Mouse (Mus musculus) kidney, embryonic 15.5 days (tissue): ENCODE results near the gene Tbc1d9b. TPM values are rescaled to one million over a fixed set of nuclear protein-coding genes. Genes with fewer than 3 reads are reported as not detected.
"Not testable (repeated sequence)": the region's sequence is repeated elsewhere in the genome, so short reads cannot be mapped to it uniquely, and the experiment has no call there.

Experiments used
- ATAC-seq: fragments of 200-750 bp; cut with Nextera tagmentation; replicated peaks from 2 replicates; pipeline ENCODE4 v1.8.0; 2017; ENCODE audit warnings: moderate TSS enrichment; ENCODE audit not compliant: low FRiP score
- H3K27ac ChIP-seq: fragments of 300-500 bp; sonication (generic); 2 replicates; pipeline ENCODE4 v1.5.1; 2015; ENCODE audit warnings: mild to moderate bottlenecking, inconsistent platforms
- H3K27me3 ChIP-seq: fragments of 300-500 bp; sonication (generic); 2 replicates; pipeline ENCODE4 v1.6.1; 2015; ENCODE audit warnings: inconsistent platforms
- H3K36me3 ChIP-seq: fragments of 300-500 bp; sonication (generic); 2 replicates; pipeline ENCODE4 v1.6.1; 2015; ENCODE audit warnings: inconsistent platforms
- H3K4me1 ChIP-seq: fragments of 300-500 bp; sonication (generic); 2 replicates; pipeline ENCODE4 v1.6.1; 2015; ENCODE audit warnings: inconsistent platforms
- H3K4me2 ChIP-seq: fragments of 300-500 bp; sonication (generic); 2 replicates; pipeline ENCODE4 v1.6.1; 2015; ENCODE audit warnings: moderate library complexity, mild to moderate bottlenecking, inconsistent platforms
- H3K4me3 ChIP-seq: fragments of 300-500 bp; sonication (generic); replicated peaks from 2 replicates; pipeline ENCODE4 v1.5.1; 2015; ENCODE audit warnings: mild to moderate bottlenecking, inconsistent platforms
- H3K9ac ChIP-seq: fragments of 300-500 bp; sonication (generic); 2 replicates; pipeline ENCODE4 v1.6.1; 2015; ENCODE audit warnings: mild to moderate bottlenecking, inconsistent platforms
- H3K9me3 ChIP-seq: fragments of 300-500 bp; sonication (generic); replicated peaks from 2 replicates; pipeline ENCODE4 v1.6.1; 2016; ENCODE audit warnings: inconsistent platforms
- WGBS: fragments of 180-500 bp; shearing (Covaris S2); methylation state at CpG from one replicate; pipeline ENCODE4 v1.1.7; 2015; ENCODE audit warnings: mixed read lengths; 5-methylcytosine and 5-hydroxymethylcytosine counted together
- polyA plus RNA-seq: library from polyadenylated mRNA; unstranded; fragments of >200 nt; fragmentation: Nextera tagmentation; extraction: Ambion mirVana; gene quantifications from 2 replicates; pipeline ENCODE4 v1.2.1, GENCODE M21; 2015

The Tbc1d9b gene
- polyA plus RNA-seq: 40.0 and 42.9 TPM in 2 replicates

GRCm38 (mm10) chr11:50130811-50131766, at the start of gene Tbc1d9b:
Gene Tbc1d9b, plus strand, starts transcription at chr11:50131396.
- Histone ChIP-seq H3K4me2 (peak within 1 kb of the TSS; percentile 74), H3K27ac (peak within 1 kb of the TSS; percentile 84), H3K27me3 (no peaks in the 10 kb centered on the region), H3K9ac (peak within 1 kb of the TSS; percentile 98), H3K4me1 (peaks cover 22% of the 10 kb centered on the region), H3K36me3 (peaks cover 5% of the 10 kb centered on the region), H3K4me3 (peak within 1 kb of the TSS; percentile 85), H3K9me3 (no peaks in the 10 kb centered on the region)
- peak; percentile 93 for ATAC-seq
- WGBS: under 1% methylated on average over 71 of the region's 77 CpGs

- ATAC-seq: no peak
- H3K4me3 ChIP-seq: no peak overlapping the region
- H3K27ac ChIP-seq: no peak overlapping the region
- 0 out of 2 replicates have a peak, but pooled peaks cover 3% of the 10 kb centered on the region for H3K4me1 ChIP-seq
- no peak overlapping the region for H3K9ac ChIP-seq
- no peaks in the 10 kb centered on the region for H3K27me3 ChIP-seq
- H3K4me2 ChIP-seq: no peak overlapping the region
- 92% methylated on average over 3 of the region's 3 CpGs for WGBS
- no peaks in the 10 kb centered on the region for H3K9me3 ChIP-seq
- H3K36me3 ChIP-seq: peaks cover 48% of the 10 kb centered on the region
These were observed 45.0 kb upstream of the Tbc1d9b start for GRCm38 (mm10) chr11:50086211-50086610.

- 67% methylated on average over 1 of the region's 1 CpGs for WGBS
These were observed 41.4 kb upstream of the Tbc1d9b start for GRCm38 (mm10) chr11:50089840-50090239.

GRCm38 (mm10) chr11:50090982-50091675, 40.1 kb upstream of the Tbc1d9b start:
- Histone ChIP-seq H3K9me3 (no peaks in the 10 kb centered on the region), H3K27ac (no peak overlapping the region), H3K36me3 (peaks cover 52% of the 10 kb centered on the region), H3K27me3 (no peaks in the 10 kb centered on the region), H3K4me1 (0 out of 2 replicates have a peak, but pooled peaks cover 3% of the 10 kb centered on the region), H3K4me2 (no peak overlapping the region), H3K4me3 (no peak overlapping the region), H3K9ac (no peak overlapping the region)
- no peak for ATAC-seq
- 69% methylated on average over 5 of the region's 5 CpGs for WGBS

More at GRCm38 (mm10) chr11:50089840-50090239, 41.4 kb upstream of the Tbc1d9b start:
- H3K9ac ChIP-seq: no peak overlapping the region
- H3K4me1 ChIP-seq: 0 out of 2 replicates have a peak, but pooled peaks cover 3% of the 10 kb centered on the region
- ATAC-seq: no peak
- no peak overlapping the region for H3K27ac ChIP-seq
- no peak overlapping the region for H3K4me3 ChIP-seq
- no peaks in the 10 kb centered on the region for H3K27me3 ChIP-seq
- no peak overlapping the region for H3K4me2 ChIP-seq
- H3K36me3 ChIP-seq: peaks cover 49% of the 10 kb centered on the region
- H3K9me3 ChIP-seq: no peaks in the 10 kb centered on the region

- H3K27me3 ChIP-seq: no peaks in the 10 kb centered on the region
- 0 out of 2 replicates have a peak, but pooled peaks cover 3% of the 10 kb centered on the region for H3K4me1 ChIP-seq
- H3K4me3 ChIP-seq: no peak overlapping the region
- H3K27ac ChIP-seq: no peak overlapping the region
- no peaks in the 10 kb centered on the region for H3K9me3 ChIP-seq
- no peak for ATAC-seq
- H3K36me3 ChIP-seq: peaks cover 52% of the 10 kb centered on the region
- H3K9ac ChIP-seq: no peak overlapping the region
- no peak overlapping the region for H3K4me2 ChIP-seq
These were observed 39.5 kb upstream of the Tbc1d9b start for GRCm38 (mm10) chr11:50091681-50092080.

- Histone ChIP-seq H3K4me2 (no peak overlapping the region), H3K36me3 (peaks cover 37% of the 10 kb centered on the region), H3K4me1 (no peaks in the 10 kb centered on the region), H3K27me3 (no peaks in the 10 kb centered on the region), H3K9ac (no peak overlapping the region), H3K27ac (no peak overlapping the region), H3K9me3 (no peaks in the 10 kb centered on the region), H3K4me3 (no peak overlapping the region)
- WGBS: 86% methylated on average over 9 of the region's 9 CpGs
- no peak for ATAC-seq
These were observed 35.5 kb upstream of the Tbc1d9b start for GRCm38 (mm10) chr11:50095661-50096060.

GRCm38 (mm10) chr11:50097091-50097490, 34.1 kb upstream of the Tbc1d9b start:
- no peaks in the 10 kb centered on the region for H3K27me3 ChIP-seq
- H3K36me3 ChIP-seq: peaks cover 40% of the 10 kb centered on the region
- no peak overlapping the region for H3K27ac ChIP-seq
- no peaks in the 10 kb centered on the region for H3K4me1 ChIP-seq
- no peak overlapping the region for H3K4me2 ChIP-seq
- H3K9ac ChIP-seq: no peak overlapping the region
- H3K9me3 ChIP-seq: no peaks in the 10 kb centered on the region
- no peak for ATAC-seq
- no peak overlapping the region for H3K4me3 ChIP-seq
- WGBS: 93% methylated on average over 6 of the region's 6 CpGs

- WGBS: 76% methylated on average over 8 of the region's 8 CpGs
- H3K4me3 ChIP-seq: no peak overlapping the region
- no peak overlapping the region for H3K27ac ChIP-seq
- no peaks in the 10 kb centered on the region for H3K4me1 ChIP-seq
- ATAC-seq: no peak
- no peak overlapping the region for H3K9ac ChIP-seq
- no peaks in the 10 kb centered on the region for H3K27me3 ChIP-seq
- H3K36me3 ChIP-seq: peaks cover 35% of the 10 kb centered on the region
- H3K4me2 ChIP-seq: no peak overlapping the region
- no peaks in the 10 kb centered on the region for H3K9me3 ChIP-seq
These were observed 32.2 kb upstream of the Tbc1d9b start for GRCm38 (mm10) chr11:50098961-50099481.

- no peak for ATAC-seq
- H3K9ac ChIP-seq: no peak overlapping the region
- H3K27me3 ChIP-seq: no peaks in the 10 kb centered on the region
- H3K4me3 ChIP-seq: no peak overlapping the region
- no peak overlapping the region for H3K27ac ChIP-seq
- peaks cover 35% of the 10 kb centered on the region for H3K36me3 ChIP-seq
- no peaks in the 10 kb centered on the region for H3K9me3 ChIP-seq
- no peak overlapping the region for H3K4me2 ChIP-seq
- 83% methylated on average over 2 of the region's 2 CpGs for WGBS
- H3K4me1 ChIP-seq: no peaks in the 10 kb centered on the region
These were observed 31.5 kb upstream of the Tbc1d9b start for GRCm38 (mm10) chr11:50099692-50100091.

- Histone ChIP-seq H3K4me1 (no peaks in the 10 kb centered on the region), H3K36me3 (peaks cover 32% of the 10 kb centered on the region), H3K9ac (no peak overlapping the region), H3K27ac (no peak overlapping the region), H3K4me2 (no peak overlapping the region), H3K9me3 (no peaks in the 10 kb centered on the region), H3K4me3 (no peak overlapping the region), H3K27me3 (no peaks in the 10 kb centered on the region)
- WGBS: 83% methylated on average over 2 of the region's 2 CpGs
- no peak for ATAC-seq
These were observed 30.5 kb upstream of the Tbc1d9b start for GRCm38 (mm10) chr11:50100548-50101307.

- not testable (repeated sequence) for H3K4me1 ChIP-seq, H3K9me3 ChIP-seq, H3K4me3 ChIP-seq, H3K4me2 ChIP-seq, ATAC-seq, H3K27me3 ChIP-seq, H3K27ac ChIP-seq, H3K9ac ChIP-seq
- WGBS: 89% methylated on average over 4 of the region's 4 CpGs
- H3K36me3 ChIP-seq: peaks cover 23% of the 10 kb centered on the region
These were observed 29.2 kb upstream of the Tbc1d9b start for GRCm38 (mm10) chr11:50101962-50102361.
